Mouse (Mus musculus): ENCODE results near the gene Poll.

Poll gene

GRCm38 (mm10) chr19:45560153-45560890 lies at the start of gene Poll, which contains the start of gene Gm17018:
Gene Poll, minus strand, starts transcription at chr19:45560531.
Gene Gm17018, plus strand, starts transcription at chr19:45560615.
- peak; percentile 68 to 76 for DNase-seq (ENCODE audit: low spot score in 2 of 2)

DNA sequence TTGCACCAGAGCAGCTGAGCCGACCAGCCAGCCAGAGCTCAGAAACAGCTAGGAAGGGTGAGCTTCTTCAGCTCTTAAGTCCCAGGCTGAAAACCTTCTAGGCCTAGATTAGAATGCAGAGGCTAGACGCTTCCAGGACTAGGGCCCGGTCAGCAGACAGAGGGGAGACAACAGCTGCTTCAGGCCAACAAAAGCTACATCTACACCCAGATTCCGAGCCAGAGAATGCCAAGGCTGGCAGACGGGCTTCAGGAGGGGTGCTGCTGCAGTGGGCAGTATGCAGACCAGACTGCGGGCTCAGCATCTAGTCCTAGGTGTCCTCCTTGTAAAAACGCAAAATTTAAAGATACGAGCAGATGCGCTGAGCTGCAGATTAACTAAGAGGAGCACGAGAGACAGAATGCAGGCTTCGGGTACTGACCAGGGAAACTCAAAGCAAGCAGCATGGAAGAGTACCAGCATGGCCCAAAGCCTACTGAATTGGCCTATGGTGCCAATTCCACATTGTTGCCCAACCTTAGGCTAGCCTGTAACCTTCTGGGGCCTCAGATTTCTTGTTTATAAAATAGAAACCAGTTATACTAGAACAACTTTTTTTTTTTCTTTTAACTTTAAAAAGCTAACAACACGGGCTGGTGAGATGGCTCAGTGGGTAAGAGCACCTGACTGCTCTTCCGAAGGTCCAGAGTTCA lies 48.5 kb upstream of the Poll start:
- DNase-seq (ENCODE audit: low spot score in 2 of 2), result no peak

GRCm38 (mm10) chr19:45607479-45607878 lies 47.1 kb upstream of the Poll start:
- no peak for DNase-seq (ENCODE audit: low spot score in 2 of 2)

GRCm38 (mm10) chr19:45606701-45607100 lies 46.4 kb upstream of the Poll start:
- DNase-seq (ENCODE audit: low spot score in 2 of 2), result no peak

DNA sequence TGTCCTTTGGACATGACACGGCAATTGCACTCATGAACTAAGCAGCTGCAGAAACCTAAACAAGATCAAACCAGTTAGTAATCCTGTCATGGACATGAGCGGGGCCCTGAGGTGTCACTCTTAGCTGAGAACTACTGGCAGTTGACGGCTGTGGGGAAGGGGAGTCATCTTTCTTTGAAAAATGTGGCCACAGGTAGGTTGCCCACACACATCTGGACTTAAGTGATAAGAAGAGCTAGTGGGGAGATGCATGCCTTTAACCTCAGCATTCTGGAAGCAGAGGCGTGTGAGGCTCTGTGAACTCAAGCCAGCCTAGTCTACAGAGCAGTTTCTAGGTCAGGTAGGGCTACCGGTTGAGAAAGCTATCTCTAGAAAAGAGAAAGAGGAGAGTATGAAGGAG lies 42.3 kb upstream of the Poll start:
- DNase-seq (ENCODE audit: low spot score in 2 of 2), result no peak

- DNase-seq (ENCODE audit: low spot score in 2 of 2), result no peak
Measured at GRCm38 (mm10) chr19:45597106-45597505, 36.8 kb upstream of the Poll start.

DNA sequence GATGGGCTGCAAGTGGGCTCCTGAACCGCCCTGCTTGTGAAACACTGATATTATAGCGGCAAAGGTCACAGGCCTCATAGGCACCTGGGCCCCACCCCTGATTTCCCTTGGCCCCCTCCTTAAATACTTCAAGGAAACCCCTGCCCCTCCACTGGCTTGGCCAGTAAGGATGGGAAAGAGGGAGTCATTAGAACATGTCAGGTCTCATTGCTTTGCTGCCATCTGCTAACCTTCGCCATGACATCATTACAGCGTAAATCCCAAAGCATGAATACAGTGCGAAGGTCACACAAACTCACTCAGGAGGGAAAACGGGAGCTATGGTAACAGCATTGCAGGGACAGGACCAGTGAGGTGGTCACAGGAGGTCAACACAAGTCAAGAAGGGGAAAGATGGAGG lies 36.1 kb upstream of the Poll start:
- no peak for DNase-seq (ENCODE audit: low spot score in 2 of 2)

- no peak for DNase-seq (ENCODE audit: low spot score in 2 of 2)
Measured at GRCm38 (mm10) chr19:45596019-45596418, 35.7 kb upstream of the Poll start.

- no peak for DNase-seq (ENCODE audit: low spot score in 2 of 2)
Measured at GRCm38 (mm10) chr19:45595481-45595880, 35.1 kb upstream of the Poll start.

- no peak for DNase-seq (ENCODE audit: low spot score in 2 of 2)
Measured at GRCm38 (mm10) chr19:45594079-45594478, 33.7 kb upstream of the Poll start.

DNA sequence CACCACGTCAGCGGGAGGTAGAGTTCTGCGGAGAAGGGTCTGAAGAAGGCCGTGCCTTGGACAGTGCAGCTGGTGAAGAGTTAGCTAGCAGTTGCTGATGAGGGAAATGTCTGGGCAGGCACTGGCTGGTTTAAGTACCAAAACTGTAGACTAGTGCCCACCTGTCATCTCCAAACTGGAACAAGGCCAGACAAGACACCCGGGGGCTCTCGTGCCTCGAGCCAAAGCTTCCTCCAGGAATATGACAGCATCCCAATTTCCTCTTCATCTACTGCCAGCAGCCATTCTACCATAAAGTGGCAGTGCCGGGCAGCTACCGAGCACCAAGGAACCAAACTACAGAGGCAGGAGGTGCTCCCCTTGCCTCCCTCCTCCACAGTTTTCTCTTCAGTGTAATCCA lies 32.6 kb upstream of the Poll start:
- DNase-seq (ENCODE audit: low spot score in 2 of 2), result no peak

- no peak for DNase-seq (ENCODE audit: low spot score in 2 of 2)
Measured at GRCm38 (mm10) chr19:45591704-45592103, 31.4 kb upstream of the Poll start.

GRCm38 (mm10) chr19:45589761-45590160 lies 29.4 kb upstream of the Poll start:
- no peak for DNase-seq (ENCODE audit: low spot score in 2 of 2)

GRCm38 (mm10) chr19:45587509-45588292 lies 27.4 kb upstream of the Poll start:
- no peak for DNase-seq (ENCODE audit: low spot score in 2 of 2)

- DNase-seq (ENCODE audit: low spot score in 2 of 2), result no peak
Measured at GRCm38 (mm10) chr19:45586850-45587249, 26.5 kb upstream of the Poll start.

GRCm38 (mm10) chr19:45584856-45585620 lies 24.7 kb upstream of the Poll start:
- no peak for DNase-seq (ENCODE audit: low spot score in 2 of 2)

DNA sequence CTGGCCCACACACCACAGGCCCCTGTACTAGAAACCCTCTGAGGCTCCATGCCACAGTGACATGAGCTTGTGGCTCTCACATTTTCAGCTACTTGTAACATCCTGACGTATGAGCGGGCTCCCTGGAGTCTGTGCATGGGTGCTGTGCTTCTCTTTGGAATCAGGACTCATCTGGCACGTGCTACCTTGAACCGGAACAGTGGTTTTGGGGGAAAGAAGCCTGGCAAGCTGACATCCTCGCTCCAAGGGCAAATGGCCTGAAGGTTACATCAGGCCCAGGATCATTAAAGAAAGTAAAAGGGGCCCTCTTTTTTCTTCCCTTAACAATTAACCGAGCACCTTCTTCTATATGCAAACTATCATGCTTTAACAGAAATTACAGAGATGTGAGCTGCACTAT lies 22.8 kb upstream of the Poll start:
- DNase-seq (ENCODE audit: low spot score in 2 of 2), result no peak

DNA sequence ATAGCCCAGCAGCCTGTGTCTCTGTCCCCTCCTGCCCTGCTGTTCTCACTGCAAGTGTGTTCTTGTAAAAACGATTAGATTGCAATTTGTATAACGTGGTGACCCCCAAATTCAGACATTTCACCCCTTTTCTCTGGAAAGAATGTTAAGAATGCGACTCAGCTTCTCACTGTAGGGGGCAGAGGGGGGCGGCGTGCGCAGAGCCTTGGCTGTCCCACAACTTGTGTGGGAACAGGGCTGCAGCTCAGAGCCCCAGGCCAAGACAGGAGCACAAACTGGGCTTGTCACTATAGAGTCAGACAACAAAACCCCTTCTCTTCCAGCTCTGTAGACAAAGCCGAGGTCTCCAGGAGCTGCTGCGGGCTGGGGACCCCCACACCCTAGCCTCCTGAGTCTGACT lies 21.8 kb upstream of the Poll start:
- DNase-seq (ENCODE audit: low spot score in 2 of 2), result no peak

- DNase-seq (ENCODE audit: low spot score in 2 of 2), result peak; percentile 50 to 68
Measured at GRCm38 (mm10) chr19:45581257-45581656, 20.9 kb upstream of the Poll start.

DNA sequence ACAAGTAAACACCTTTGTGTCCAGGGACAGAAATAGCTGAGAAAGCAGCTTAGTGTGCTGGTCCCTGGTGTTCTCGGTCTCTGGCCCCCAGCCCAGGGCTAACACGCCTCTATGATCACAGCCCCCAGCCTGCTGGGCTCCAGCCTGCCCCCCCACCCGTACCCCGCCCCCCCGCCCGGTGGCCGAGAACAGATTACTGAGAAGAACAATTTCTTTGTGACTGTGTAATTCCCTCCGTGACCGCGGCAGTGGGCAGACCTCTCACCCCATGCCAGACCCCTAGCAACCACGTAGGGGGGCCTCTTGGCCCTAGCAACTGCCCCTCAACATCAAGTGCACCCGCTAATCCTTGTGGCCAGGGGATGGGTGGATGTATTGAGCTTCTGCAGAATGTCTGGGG lies 19.9 kb upstream of the Poll start:
- DNase-seq (ENCODE audit: low spot score in 2 of 2), result no peak

GRCm38 (mm10) chr19:45579416-45579815 lies 19.1 kb upstream of the Poll start:
- DNase-seq (ENCODE audit: low spot score in 2 of 2), result no peak

DNA sequence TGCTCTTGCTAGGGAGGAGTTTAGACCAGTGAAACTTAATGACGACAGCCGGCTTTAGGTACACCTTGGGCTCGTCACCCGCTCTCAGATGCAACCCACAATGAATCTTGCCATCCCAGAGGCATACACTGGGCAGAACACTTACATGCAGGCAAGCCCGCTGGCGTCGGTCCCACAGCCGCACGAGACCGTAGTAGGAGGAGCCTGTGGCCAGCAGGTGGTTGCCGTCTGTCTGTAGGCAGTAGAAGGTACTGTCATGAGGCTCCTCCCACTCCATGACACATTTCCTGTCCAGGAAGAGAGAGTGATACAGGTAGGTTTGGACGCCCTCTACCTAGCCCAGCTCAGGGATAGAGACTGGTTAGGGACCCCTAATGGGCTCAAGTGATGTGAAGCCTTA lies 18.6 kb upstream of the Poll start:
- no peak for DNase-seq (ENCODE audit: low spot score in 2 of 2)
